Mouse (Mus musculus): ENCODE results near the gene Msrb3. TPM values are rescaled to one million over a fixed set of nuclear protein-coding genes. Genes with fewer than 3 reads are reported as not detected.

Gene Msrb3
- polyA plus RNA-seq, 1 experiment from 2014 or later = 12.2 TPM

GRCm38 (mm10) chr10:120821491-120822358 is 77.2 kb downstream of the Msrb3 start:
- H3K27me3 ChIP-seq = no peaks in the 10 kb centered on the region
- no peak overlapping the region for H3K4me3 ChIP-seq
- H3K4me1 ChIP-seq = peaks cover 46% of the 10 kb centered on the region
- H3K27ac ChIP-seq = peak overlapping the region; percentile 69; the same call in 1 of the 2 replicates
- ATAC-seq (ENCODE audit: low FRiP score, low read depth) = peak; percentile 59
- no peaks in the 10 kb centered on the region for H3K36me3 ChIP-seq
- WGBS = 10% methylated on average over 20 of the region's 20 CpGs
- H3K4me2 ChIP-seq (replicated peaks) = peak overlapping the region; percentile 54
- H3K9me3 ChIP-seq = no peaks in the 10 kb centered on the region
- H3K9ac ChIP-seq = no peak overlapping the region

- no peaks in the 10 kb centered on the region for H3K36me3 ChIP-seq
- 15% methylated on average over 12 of the region's 12 CpGs for WGBS
- no peaks in the 10 kb centered on the region for H3K27me3 ChIP-seq
- no peak overlapping the region for H3K4me3 ChIP-seq
- H3K4me1 ChIP-seq = peaks cover 40% of the 10 kb centered on the region
- no peak for ATAC-seq (ENCODE audit: low FRiP score, low read depth)
- H3K9me3 ChIP-seq = no peaks in the 10 kb centered on the region
- peak overlapping the region; percentile 54 for H3K4me2 ChIP-seq (replicated peaks)
- H3K27ac ChIP-seq = peak overlapping the region; percentile 11; the same call in 1 of the 2 replicates
- 0 out of 2 replicates have a peak overlapping the region, but pooled peaks have one; percentile 20 for H3K9ac ChIP-seq
Observed at GRCm38 (mm10) chr10:120820781-120821300, 78.1 kb downstream of the Msrb3 start.

- no peak overlapping the region for H3K4me2 ChIP-seq (replicated peaks)
- H3K9ac ChIP-seq = no peak overlapping the region
- H3K4me1 ChIP-seq = peaks cover 28% of the 10 kb centered on the region
- no peak for ATAC-seq (ENCODE audit: low FRiP score, low read depth)
- no peak overlapping the region for H3K4me3 ChIP-seq
- 75% methylated on average over 5 of the region's 5 CpGs for WGBS
- no peaks in the 10 kb centered on the region for H3K36me3 ChIP-seq
- no peaks in the 10 kb centered on the region for H3K9me3 ChIP-seq
- H3K27ac ChIP-seq = no peak overlapping the region
- no peaks in the 10 kb centered on the region for H3K27me3 ChIP-seq
Observed at GRCm38 (mm10) chr10:120815290-120815689, 83.6 kb downstream of the Msrb3 start.

GRCm38 (mm10) chr10:120811796-120812443 is 87.0 kb downstream of the Msrb3 start:
- H3K36me3 ChIP-seq = no peaks in the 10 kb centered on the region
- H3K9me3 ChIP-seq = no peaks in the 10 kb centered on the region
- H3K4me3 ChIP-seq = no peak overlapping the region
- H3K27ac ChIP-seq = no peak overlapping the region
- no peak for ATAC-seq (ENCODE audit: low FRiP score, low read depth)
- H3K4me2 ChIP-seq (replicated peaks) = peak overlapping the region; percentile 46
- H3K27me3 ChIP-seq = no peaks in the 10 kb centered on the region
- no peak overlapping the region for H3K9ac ChIP-seq
- peaks cover 33% of the 10 kb centered on the region for H3K4me1 ChIP-seq
- 46% methylated on average over 24 of the region's 24 CpGs for WGBS

GRCm38 (mm10) chr10:120810832-120811571 is 87.9 kb downstream of the Msrb3 start:
- peak overlapping the region; percentile 39; the same call in 1 of the 2 replicates for H3K27ac ChIP-seq
- no peak overlapping the region for H3K4me3 ChIP-seq
- WGBS = 60% methylated on average over 4 of the region's 4 CpGs
- no peaks in the 10 kb centered on the region for H3K27me3 ChIP-seq
- no peak overlapping the region for H3K9ac ChIP-seq
- peaks cover 40% of the 10 kb centered on the region for H3K4me1 ChIP-seq
- no peak overlapping the region for H3K4me2 ChIP-seq (replicated peaks)
- ATAC-seq (ENCODE audit: low FRiP score, low read depth) = no peak
- H3K36me3 ChIP-seq = no peaks in the 10 kb centered on the region
- no peaks in the 10 kb centered on the region for H3K9me3 ChIP-seq

GRCm38 (mm10) chr10:120810053-120810696 is 88.7 kb downstream of the Msrb3 start:
- Histone ChIP-seq H3K36me3 (no peaks in the 10 kb centered on the region), H3K9ac (no peak overlapping the region), H3K4me3 (no peak overlapping the region), H3K4me2 (replicated peaks) (0 out of 2 replicates have a peak overlapping the region, but pooled peaks have one; percentile 2), H3K27ac (peak overlapping the region; percentile 39; the same call in 1 of the 2 replicates), H3K4me1 (peaks cover 41% of the 10 kb centered on the region), H3K27me3 (no peaks in the 10 kb centered on the region), H3K9me3 (no peaks in the 10 kb centered on the region)
- WGBS = 19% methylated on average over 14 of the region's 14 CpGs
- no peak for ATAC-seq (ENCODE audit: low FRiP score, low read depth)

- Histone ChIP-seq H3K9ac (no peak overlapping the region), H3K4me1 (peaks cover 41% of the 10 kb centered on the region), H3K4me2 (replicated peaks) (no peak overlapping the region), H3K9me3 (no peaks in the 10 kb centered on the region), H3K36me3 (no peaks in the 10 kb centered on the region), H3K27ac (no peak overlapping the region), H3K27me3 (no peaks in the 10 kb centered on the region), H3K4me3 (no peak overlapping the region)
- 90% methylated on average over 4 of the region's 4 CpGs for WGBS
- ATAC-seq (ENCODE audit: low FRiP score, low read depth) = no peak
Observed at GRCm38 (mm10) chr10:120808167-120808566, 90.7 kb downstream of the Msrb3 start.

- Histone ChIP-seq H3K27me3 (no peaks in the 10 kb centered on the region), H3K4me2 (replicated peaks) (peak overlapping the region; percentile 56), H3K27ac (peak overlapping the region; percentile 61; the same call in 1 of the 2 replicates), H3K9me3 (no peaks in the 10 kb centered on the region), H3K36me3 (no peaks in the 10 kb centered on the region), H3K9ac (peak overlapping the region; percentile 39; the same call in 1 of the 2 replicates), H3K4me3 (peak overlapping the region; percentile 10), H3K4me1 (peaks cover 26% of the 10 kb centered on the region)
- ATAC-seq (ENCODE audit: low FRiP score, low read depth) = 0 out of 2 replicates have a peak, but pooled peaks have one; percentile 38
- 7% methylated on average over 6 of the region's 6 CpGs for WGBS
Observed at GRCm38 (mm10) chr10:120801127-120801526, 97.8 kb downstream of the Msrb3 start.

- H3K27ac ChIP-seq = no peak overlapping the region
- H3K9me3 ChIP-seq = no peaks in the 10 kb centered on the region
- ATAC-seq (ENCODE audit: low FRiP score, low read depth) = no peak
- peaks cover 30% of the 10 kb centered on the region for H3K4me1 ChIP-seq
- no peak overlapping the region for H3K4me3 ChIP-seq
- no peaks in the 10 kb centered on the region for H3K36me3 ChIP-seq
- H3K9ac ChIP-seq = no peak overlapping the region
- WGBS = 75% methylated on average over 6 of the region's 6 CpGs
- H3K4me2 ChIP-seq (replicated peaks) = no peak overlapping the region
- no peaks in the 10 kb centered on the region for H3K27me3 ChIP-seq
Observed at GRCm38 (mm10) chr10:120799479-120799878, 99.4 kb downstream of the Msrb3 start.

- ATAC-seq (ENCODE audit: low FRiP score, low read depth) = no peak
Observed at GRCm38 (mm10) chr10:120796749-120797148, 102.2 kb downstream of the Msrb3 start.

GRCm38 (mm10) chr10:120794391-120794817 is 104.5 kb downstream of the Msrb3 start:
- no peak overlapping the region for H3K27ac ChIP-seq
- H3K36me3 ChIP-seq = peaks cover 14% of the 10 kb centered on the region; the same call in 1 of the 2 replicates
- H3K9me3 ChIP-seq = no peaks in the 10 kb centered on the region
- no peak for ATAC-seq (ENCODE audit: low FRiP score, low read depth)
- H3K4me1 ChIP-seq = peaks cover 13% of the 10 kb centered on the region
- H3K4me2 ChIP-seq (replicated peaks) = peak overlapping the region; percentile 41
- WGBS = 5% methylated on average over 13 of the region's 13 CpGs
- H3K9ac ChIP-seq = no peak overlapping the region
- H3K4me3 ChIP-seq = no peak overlapping the region
- no peaks in the 10 kb centered on the region for H3K27me3 ChIP-seq

More at GRCm38 (mm10) chr10:120796749-120797148, 102.2 kb downstream of the Msrb3 start:
- Histone ChIP-seq H3K27ac (no peak overlapping the region), H3K4me3 (no peak overlapping the region), H3K36me3 (no peaks in the 10 kb centered on the region), H3K9ac (no peak overlapping the region), H3K4me2 (replicated peaks) (no peak overlapping the region), H3K9me3 (no peaks in the 10 kb centered on the region), H3K4me1 (peaks cover 28% of the 10 kb centered on the region), H3K27me3 (no peaks in the 10 kb centered on the region)
- WGBS = 91% methylated on average over 4 of the region's 4 CpGs
